Mouse (Mus musculus) layer of hippocampus, adult 9-11 months (tissue): ENCODE measurements at regions not wholly inside any gene's neighbourhood (a gene's known extent, or its start where the extent isn't known, plus 50 kb on each side); places are given as distances from the start of the nearest gene placed in this dataset.
A peak's percentile ranks its signal among the peaks of the same experiment; 100 is the strongest.
"Not testable (repeated sequence)": the region's sequence is repeated elsewhere in the genome, so short reads cannot be mapped to it uniquely, and the experiment has no call there.

Experiments used
- DNase-seq: peaks from one replicate; pipeline ENCODE4 v3.0.0; 2022

DNA sequence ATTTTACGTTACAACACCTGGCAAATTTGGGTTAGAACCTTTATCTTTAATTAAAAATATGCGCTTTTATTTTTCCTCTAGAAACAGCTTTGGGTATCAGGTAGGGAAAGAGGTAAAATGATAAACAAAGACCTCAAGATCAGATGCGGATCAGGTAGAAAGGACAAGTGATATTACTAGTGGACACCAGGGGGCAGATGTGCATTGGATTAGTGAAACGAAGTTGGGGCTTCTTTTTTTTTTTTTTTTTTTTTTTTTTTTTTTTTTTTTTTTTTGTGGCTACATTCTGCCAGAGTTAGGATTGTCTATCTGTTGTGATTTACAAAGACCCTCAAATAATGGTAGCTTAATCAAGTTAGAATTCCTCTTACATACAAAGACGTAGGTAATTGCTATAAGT lies 153.8 kb downstream of the Cd109 start:
- DNase-seq, result no peak

DNA sequence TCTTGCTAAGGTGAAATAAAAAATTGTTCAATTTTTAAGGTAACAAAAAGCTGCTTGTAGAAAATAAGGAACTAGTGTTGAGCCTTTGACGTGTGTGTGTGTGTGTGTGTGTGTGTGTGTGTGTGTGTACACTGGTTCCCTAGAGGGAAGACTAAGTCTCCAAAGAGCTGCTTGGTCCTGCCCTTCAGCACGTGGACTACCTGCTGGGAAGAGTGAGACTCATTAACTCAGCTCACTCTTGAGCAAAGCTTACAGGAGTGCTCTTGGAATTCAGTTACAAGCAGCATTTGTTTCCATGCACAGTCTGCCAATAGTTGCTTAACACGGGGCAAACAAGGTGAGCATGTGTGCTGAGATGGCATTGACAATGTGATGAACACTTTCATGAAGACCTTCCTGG lies 158.6 kb downstream of the Cd109 start:
- DNase-seq, result no peak

DNA sequence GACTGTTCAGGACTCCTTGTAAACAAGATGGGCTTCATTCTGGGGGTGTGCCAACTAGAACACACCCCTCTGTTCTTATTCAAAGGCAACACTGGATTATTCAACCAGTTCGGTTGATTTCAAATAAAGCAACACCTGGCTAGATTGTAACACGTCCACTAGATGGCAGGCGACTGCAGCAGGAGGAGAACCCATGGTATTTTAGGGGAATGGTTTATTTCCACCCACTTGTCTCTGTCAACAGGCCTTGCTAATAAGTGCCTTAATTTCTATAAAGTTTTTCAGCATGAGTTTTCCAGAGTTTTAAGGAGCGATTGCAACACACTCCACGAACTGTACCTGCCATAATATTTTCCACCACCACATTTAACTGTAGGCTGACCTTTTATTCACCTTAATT lies 160.1 kb downstream of the Cd109 start:
- DNase-seq, result peak; percentile 21

DNA sequence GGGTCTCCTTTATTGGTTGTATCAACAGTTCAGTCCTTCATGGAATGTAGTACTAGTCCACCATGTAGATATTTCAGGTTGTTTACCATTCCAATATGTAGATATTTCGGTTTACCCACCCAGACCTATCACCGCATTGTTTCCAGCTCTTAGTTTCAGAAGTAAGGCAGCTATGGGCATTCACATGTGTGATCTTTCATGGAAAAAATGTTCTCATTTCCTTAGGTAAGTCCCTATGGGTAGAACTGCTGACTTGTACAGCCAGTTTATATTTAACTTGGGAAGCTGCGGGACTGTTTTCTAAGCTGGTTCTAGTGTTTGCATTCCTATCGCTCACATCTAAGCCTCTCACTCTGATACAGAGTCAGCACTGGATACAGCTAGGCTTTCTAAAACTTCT lies 165.2 kb downstream of the Cd109 start:
- no peak for DNase-seq

DNA sequence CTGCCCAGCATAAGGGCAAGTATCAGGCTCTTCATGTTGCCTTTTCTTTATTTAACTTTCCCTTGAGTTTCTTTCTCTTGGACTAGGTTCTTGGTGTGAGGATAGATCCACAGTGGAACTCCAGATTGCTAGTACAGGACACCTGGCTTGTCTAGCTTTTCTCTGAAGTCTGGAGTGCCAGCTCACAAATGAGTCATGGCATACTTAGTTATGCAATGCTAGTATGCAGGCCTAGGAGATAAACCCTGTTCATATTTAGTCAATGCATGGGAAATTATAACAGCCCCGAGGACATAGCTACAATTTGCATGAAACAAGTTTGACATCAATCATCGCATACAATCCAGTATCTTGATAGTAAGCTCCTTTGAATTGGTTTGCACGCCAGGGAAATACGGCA lies 167.0 kb downstream of the Cd109 start:
- DNase-seq, result peak; percentile 14

DNA sequence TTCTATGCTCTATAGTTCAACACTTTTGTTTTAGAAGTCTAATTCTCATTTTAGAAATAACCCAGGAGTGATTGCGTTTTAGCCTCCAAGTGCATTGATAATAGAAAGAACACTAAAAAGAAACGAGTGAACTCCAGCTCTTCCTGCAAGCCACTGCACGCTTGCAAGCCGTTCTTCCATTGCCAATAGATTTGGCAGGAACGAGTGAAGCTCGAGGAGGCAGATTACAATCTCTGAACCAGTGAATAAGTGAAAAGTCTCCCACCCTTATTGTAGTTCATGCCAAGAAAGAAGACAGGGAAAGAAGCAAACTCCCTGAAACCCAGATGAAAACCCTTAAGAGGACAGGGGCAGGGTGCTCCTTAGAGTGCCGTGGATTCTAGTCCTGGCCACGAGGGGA lies 167.5 kb downstream of the Cd109 start:
- DNase-seq, result no peak

DNA sequence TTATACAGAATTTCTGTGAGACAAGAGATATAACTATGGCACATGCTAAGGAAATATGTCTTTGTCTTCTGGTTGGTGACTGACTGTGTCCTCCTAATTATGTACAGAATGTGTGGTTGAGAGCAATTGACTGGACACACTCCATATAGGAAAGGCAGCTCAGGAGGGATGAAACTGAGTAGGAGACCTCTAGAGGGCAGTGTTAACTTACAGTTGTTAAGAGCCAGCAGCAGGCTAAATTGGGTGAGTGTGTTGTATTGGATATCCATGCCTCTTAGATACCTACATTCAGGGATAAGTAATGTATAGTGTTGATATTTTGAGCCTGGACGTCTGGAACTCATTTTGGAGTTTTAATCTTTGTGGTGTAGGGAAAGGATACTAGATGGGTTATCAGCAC lies 172.5 kb downstream of the Cd109 start:
- peak; percentile 30 for DNase-seq

DNA sequence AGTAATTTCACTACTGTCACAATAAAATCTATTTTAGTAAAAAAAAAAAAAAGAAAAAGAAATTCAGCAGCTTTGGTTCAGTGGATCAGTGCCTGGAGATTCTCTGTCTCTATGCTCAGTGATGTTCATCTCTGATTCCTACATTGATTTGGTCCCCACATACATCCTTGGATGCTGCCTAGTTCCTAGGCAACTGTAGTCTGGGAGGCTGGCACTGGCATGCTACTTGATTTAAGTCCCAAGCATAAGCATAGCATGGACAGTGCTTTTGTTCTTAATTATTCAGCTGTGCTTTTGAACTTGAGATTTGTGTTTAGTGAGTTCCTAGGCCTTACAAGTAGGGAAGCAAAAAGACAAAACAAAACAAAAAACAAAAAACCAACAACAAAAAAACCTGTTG lies 174.4 kb downstream of the Cd109 start:
- no peak for DNase-seq

DNA sequence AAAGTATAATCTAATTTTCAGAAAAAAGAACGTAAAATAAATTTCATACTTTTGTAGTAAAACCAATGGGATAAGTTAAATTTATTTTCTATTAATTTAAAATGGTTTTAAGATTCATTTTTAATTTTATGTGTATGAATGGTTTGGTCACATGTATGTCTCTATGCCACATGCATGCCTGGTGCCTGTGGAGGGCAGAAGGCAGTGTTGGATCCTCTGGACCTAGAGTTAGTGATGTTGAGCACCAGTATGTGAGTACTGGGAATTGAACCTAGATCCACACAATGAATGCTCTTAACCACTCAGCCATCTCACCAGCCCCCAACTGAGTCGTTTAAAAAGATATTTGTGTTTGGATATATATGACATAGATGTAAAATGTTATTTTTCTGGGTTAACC lies 174.8 kb downstream of the Cd109 start:
- no peak for DNase-seq

DNA sequence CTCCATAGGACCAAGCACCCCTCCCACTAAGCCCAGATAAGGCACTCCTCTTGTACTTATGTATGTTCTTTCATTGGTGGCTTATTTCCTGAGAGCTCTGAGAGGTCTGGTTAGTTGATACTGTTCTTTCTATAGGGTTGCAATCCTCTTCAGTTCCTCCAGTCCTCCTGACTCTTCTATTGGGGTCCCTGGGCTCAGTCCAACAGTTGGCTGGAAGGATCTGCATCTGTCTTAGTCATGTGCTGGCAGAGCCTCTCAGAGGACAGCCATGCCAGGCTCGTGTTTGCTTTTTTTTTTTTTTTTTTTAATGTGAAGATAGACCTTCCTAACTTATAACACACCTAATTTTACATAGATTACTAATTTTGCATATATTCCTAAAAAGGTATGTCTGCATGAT lies 180.5 kb downstream of the Cd109 start:
- DNase-seq, result no peak

DNA sequence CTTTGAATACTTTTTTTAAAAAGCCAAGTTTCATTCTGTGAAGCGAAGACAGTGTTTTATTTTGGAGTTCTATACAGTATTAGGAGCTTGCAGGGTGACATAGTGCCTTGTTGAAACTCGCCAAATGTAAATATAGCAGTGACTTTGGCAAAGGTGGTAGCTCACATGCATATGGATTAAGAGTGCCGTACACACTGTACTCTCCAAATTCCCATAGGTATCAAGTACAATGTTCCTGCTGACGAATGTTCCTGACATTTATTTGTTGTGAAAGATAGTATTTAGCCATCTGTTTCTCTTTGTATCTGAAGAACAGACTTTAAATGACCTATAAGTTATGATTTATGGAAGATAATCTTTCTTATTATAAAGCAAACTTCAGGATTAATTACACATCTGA lies 201.9 kb downstream of the Cd109 start:
- DNase-seq, result no peak

DNA sequence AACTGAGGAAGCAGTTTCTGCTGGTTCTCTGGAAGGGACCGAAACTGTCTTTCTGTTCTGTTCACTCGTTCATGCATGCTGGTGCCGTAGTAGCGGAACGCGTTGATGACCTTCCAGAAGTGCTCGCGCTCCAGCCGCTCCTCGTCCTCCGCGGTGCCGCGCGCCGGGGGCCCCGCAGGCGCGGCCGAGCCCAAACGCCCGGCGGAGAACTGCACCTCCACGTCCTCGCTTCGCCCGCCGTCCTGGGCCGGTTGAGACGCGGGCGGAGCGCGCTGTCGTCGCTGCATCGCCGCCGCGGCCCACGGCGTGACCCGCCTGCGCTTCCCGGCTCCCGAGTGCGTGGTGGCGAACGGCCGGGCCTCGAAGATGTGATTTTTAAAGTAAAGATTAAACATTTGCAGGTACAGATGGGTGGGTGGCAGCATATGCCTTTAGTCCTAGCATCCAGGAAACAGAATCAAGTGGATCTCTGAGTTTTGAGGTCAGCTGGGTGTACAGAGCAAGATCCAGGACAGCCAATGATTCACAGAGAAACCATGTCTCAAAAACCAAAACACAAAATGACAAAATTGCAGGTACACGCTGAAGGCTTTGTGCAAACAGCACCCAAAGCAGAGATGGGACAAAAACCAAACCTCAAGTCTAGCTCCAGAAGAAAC lies 206.3 kb downstream of the Cd109 start:
- not testable (repeated sequence) for DNase-seq

DNA sequence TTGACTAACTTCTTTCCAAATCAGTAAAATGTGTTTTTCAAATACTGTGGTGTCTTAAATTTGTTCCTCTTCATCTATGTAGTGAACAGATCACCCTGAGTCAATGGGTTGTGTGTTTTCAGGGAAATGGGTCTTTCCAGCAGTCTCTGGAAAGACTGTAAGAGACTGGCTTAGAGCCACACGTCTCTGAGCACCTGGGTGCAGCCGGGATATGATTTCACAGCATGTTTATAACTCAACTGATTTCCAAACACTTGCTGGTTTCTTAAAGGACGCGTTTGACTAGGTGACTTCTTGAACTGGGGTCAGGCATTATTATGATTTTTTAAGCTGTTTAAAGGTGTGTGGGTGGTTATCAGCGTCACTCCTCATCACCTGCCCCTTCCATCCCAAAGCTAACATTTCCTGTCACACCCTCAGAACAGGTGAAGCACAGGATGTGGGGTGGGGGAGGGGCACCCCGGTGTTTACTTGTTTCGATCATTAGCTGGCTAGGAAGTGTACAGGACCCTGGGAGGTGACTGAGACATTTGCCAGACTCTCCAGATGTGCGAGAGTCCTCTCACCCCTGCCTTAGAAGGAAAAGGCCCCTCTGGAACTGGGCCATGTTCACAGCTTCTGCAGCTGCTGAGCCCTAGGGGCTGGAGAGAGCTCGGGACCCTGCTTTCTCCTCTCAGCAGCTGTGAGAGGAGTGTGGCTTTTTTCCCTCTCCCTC lies 229.8 kb downstream of the Cd109 start:
- DNase-seq, result no peak

DNA sequence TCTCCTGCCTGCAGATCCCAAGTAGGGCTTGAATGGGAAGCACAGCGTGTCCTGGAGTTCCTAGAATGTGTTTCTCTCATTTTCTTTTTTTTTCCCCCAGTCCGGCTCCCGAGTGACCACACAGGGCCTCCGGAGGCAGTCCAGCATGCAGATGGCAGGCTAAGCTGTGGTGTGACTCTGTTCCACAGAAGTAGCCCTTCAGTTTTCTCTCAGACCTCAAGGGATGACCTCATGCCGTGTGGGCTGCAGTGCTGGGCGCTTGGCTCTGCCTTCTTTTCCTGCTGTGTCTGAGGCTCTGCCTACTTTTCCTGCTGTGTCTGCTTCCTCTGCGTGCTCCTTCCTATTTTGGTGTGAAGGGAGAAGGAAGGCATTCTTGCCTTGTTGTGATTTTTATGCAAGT lies 230.8 kb downstream of the Cd109 start:
- no peak for DNase-seq

DNA sequence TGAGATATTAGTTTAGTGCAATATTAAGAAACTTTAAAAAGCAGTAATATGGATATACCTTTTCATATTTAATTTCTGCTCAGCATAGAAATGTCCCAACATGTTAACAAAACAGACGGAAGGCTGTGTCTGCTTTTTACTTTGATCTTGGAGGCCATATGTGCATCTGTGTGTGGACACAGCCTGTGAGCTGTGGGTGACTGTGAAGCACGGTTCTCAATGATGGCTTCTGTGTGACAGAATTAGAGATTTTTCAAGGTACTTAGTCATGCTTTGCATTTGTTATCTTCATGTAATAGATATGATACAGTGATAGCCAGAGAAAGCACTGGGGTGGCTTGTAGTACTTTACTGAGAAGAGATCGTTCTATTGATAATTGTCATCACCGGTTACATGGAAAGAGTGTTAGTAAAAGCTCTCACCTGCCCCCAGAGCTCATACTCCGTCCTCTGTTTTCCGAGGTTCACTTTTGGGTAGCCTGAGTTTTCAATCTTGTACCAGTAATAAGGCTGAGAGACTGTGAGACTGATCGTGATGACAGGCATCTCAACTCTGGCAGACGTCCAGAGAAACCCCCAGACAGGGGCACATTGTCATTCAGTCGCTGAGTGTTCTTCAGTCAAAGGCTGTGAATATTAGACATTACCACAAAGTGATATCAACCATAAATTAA lies 232.7 kb downstream of the Cd109 start:
- no peak for DNase-seq

DNA sequence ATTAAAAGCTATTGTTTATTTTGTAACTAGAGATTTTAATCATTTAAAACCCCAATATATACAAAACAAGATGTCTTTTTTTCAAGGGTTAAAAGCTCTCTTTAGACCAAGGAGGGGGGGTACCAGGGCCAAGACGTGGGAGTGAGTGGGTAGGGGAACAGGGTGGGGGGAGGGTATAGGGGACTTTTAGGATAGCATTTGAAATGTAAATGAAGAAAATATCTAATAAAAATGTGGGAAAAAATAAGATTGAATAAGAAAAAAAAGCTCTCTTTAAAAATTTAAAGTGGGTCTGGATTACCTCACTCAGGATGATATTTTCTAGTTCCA lies 233.2 kb downstream of the Cd109 start:
- not testable (repeated sequence) for DNase-seq

DNA sequence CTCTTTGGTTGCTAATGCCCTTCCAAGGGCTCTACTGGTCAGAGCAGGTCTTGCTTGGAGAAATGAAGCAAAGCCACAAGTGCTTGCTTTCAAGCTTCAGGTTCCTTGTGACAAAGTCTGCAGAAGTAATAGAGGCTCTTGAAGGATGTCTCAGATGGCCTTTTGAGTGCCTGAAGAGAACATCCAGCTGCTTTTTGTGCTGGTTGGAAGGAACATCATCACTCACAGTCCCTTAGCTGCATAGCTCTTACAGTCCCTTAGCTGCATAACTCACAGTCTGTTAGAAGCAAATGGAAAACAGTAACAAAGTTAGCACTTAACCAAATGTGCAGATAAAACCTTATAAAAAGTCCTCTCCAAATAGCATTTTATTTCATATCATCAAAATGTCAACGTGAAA lies 241.6 kb downstream of the Cd109 start:
- DNase-seq, result no peak

DNA sequence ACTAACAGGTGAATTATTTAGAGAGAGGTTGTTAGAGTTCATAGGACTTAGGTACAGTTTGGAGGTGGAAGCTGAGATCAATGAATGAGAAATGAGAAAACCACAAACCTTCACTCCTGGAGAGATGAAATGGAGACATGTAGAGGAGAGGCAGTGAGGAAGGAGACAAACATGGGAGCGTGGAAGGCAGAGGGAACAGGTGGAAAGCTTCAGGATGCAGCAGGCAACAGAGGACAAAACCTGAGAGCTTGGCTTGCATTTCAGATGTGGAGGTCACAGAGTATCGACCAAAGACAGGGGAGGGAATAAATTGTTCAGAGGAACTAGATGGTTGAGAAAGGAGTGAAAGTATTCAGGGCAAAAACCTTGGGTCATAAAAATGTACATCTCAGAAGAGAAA lies 244.6 kb downstream of the Cd109 start:
- DNase-seq, result no peak

DNA sequence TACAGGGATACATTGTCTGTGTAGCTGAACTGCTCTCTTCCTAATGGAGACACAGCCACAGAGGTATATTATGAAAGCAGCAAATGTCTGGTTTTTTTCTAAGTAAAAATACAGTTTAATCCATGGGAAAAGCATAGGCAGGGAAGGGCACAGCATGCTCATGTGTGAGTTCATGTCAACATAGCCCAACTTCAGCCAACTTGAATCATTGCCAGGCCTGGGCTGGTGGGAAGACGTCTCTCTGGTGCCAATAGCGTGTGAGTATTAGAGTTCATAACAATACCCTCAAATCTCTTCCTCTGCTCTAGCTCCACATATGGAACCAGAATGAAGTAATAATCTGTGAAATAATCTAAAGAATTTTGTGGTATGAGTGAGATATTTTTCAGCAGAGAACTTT lies 257.2 kb downstream of the Cd109 start:
- DNase-seq, result no peak

DNA sequence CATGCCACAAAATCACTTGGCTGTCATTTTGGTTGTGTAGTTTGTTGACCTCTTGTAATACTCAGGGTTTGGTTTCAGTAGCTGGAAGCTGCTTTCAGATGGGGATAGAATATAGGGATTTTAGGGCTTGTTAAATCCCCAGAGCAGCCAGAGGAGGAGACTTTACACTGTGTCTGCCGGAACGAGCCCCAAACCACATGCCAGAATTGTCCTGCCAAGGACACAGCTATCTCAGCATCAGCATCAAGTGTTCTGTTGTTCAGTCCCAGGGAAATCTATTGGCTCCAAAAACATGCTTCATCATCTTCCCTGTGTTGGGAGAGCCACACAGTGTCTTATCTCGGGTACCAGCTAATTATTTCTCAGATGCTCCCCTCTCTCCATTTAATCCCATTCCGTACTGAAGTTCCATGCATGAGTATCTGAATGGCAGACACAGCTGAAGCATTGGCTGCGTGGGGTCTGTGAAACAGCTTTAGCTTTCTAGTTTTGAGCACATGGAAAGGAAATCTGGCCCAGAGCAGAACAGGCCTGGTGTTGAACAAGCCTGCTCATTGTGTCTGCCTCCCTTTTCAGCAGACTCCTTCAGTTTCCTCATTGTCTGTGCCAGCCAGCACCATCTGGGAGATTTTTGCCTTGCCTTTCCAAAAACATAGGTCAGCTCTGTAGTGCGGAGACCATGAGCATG lies 264.8 kb downstream of the Cd109 start:
- peak; percentile 71 for DNase-seq

DNA sequence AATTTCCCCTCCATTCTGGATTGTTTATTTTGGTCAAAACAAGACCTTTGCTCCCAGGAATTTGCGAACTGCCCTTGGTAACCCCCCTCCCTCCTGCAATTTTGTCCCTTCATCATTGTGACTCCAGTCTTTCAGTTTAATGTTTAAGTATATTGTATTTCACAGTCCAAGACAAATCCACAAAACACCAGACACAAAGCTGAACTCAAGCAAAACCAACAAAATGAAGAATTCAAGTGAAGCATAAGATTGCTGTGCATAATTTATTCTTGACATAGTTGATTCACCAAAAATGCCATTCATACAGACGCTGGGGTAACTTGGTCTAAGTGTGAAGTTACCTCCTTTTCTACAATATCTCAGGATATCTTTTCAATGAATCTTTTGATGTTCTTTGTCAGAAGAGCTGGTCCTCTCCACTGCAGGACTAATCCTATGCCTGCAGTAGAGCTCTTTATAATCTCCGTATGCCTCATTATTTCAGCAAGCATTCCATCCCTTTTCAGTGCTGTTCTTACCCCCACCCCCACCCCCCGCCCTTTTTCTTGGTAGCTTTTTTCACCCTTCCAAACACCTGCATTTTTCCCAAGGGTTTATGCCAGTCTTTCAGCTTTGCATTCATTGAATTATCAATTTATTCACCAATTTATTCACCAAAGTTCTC lies 265.4 kb downstream of the Cd109 start:
- DNase-seq, result no peak

DNA sequence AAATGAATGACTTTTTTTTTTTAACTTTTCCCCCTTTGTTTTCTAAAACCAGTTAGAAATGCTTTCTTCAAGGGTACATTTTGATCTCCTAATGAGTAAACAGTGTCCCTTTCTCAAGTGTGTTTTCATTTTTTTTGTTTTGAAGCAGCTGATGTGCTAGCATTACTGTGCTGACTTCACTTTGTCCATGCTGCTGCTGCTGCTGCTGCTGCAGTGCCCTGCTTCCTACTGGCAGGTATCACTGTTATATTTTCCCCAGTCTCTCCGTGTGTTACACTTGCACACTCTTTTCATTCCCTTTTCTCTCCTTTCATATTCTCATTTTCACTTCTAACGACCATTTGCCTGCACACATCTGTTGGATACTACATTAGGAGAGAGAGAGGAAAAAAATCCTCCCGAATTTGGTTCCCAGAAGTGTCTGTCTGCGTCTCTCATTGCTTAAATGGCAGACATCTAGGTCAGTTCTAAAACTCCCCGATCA lies 266.0 kb downstream of the Cd109 start:
- DNase-seq, result no peak

DNA sequence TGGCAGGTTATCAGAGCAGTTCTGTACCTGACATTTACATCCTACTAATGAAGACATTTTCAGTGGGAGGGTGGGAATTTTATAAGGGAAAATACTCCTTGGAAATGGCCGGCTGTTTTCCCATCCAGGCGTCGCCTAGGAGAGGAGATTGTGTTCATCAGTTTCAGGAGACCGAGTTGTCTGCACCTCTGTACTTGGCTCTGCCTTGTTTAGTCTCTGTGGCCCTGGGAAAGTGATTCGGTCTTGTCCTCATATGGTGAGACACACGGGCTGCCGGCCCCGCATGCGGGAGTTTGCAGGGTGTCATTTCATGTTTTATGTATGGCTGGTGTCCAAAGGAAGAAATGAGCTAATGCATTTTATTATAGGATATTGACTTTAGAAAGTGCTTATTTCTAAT lies 287.9 kb downstream of the Cd109 start:
- DNase-seq, result no peak
